Mouse (Mus musculus) testis, adult 2 months (tissue): ENCODE measurements at regions not wholly inside any gene's neighbourhood (a gene's known extent, or its start where the extent isn't known, plus 50 kb on each side); places are given as distances from the start of the nearest gene placed in this dataset.

ENCODE experiments used
- CTCF ChIP-seq: fragments of 200-500 bp; IDR thresholded peaks from 2 replicates; pipeline ENCODE4 v1.5.1; 2012; ENCODE audit warnings: low read depth, mild to moderate bottlenecking, inconsistent platforms, low read length, moderate library complexity; ENCODE audit not compliant: control insufficient read depth, insufficient read depth, insufficient replicate concordance
- POLR2A ChIP-seq: fragments of 200-500 bp; IDR thresholded peaks from 2 replicates; pipeline ENCODE4 v1.6.1; 2012; ENCODE audit warnings: low read depth, mild to moderate bottlenecking, inconsistent platforms, low read length, moderate library complexity; ENCODE audit not compliant: control insufficient read depth

DNA sequence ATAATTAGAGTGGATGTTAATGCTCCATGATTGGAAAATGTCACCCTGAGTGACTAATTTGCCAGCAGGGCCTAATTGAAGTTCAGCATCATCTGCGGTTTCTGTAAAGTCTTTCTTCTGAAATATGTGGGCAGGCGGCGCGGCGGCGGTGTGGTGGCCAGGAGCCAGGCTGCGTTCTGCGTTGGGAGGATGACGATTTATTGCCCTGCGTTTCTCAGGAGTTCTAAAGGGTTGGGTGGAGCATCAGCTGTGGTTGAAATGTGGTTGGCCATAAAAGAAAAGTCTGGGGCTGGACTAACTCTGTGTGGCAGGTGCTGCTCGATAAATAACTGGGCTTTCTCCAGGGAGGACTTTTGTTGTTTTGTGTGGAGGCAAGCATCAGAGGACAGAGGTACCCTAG lies 219.4 kb upstream of the 1700012A03Rik start:
- TF ChIP-seq CTCF = no peak
- no peak for TF ChIP-seq POLR2A
